Mouse (Mus musculus) ovary, adult 10 weeks (tissue): ENCODE results near the gene Trio. TPM values are rescaled to one million over a fixed set of nuclear protein-coding genes. Genes with fewer than 3 reads are reported as not detected.

Experiments
- polyA plus RNA-seq: library from polyadenylated mRNA; stranded (reverse); fragments of 350-450 nt; fragmentation: Illumina TruSeq; extraction: RNeasy Lipid Tissue Mini Kit (QIAGEN cat#74804); gene quantifications from one replicate; pipeline ENCODE4 v1.2.3, GENCODE M21; 2014

Trio gene
- 54.7 TPM for polyA plus RNA-seq

DNA sequence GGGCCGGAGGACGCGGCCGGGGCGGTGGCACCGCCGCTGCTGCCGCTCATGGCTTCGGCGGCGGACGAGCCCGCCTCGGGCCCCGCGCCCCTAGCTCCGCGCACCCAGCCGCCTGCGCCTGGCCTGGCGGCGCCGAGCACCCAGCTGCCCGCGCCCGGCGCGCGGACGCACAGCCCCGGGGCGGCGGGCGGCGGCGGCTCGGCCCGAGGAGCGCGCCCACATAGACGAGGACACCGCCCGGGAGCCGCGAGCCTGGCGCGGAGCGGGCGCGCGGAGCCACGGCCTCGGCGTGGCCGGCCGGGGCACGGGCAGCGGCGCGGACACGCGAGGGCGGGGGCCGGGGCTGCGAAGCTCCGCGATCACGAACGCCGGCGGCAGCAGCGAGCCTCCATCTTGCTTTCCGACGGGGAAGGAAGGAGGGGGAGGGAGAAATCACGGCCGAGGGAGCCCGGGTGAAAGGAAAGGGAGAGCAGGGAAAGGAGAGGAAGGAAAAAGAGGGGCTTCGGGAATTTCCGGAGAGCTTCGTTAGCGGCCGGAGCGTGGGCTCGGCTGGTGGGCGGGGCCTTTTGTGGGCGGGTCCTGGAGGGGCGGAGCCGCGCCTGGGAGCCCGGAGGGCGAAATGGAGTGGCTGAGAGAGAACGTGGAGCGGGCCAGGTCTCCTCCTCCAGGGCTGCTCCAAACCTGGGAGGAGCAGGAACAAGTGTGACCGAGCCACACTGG, at the start of gene Trio:
Gene Trio (minus strand): TSS at position 402 of the 720 bp plus-strand sequence.

GRCm38 (mm10) chr15:27681419-27682187, 344.0 kb downstream of the Trio start, which contains the start of gene Otulinl:
Otulinl (minus strand) TSS chr15:27681579.

Other genes with a start within 250 kb of the Trio start
- 11.3 TPM for gene Dnah5, start 177.9 kb upstream of the Trio start, polyA plus RNA-seq